Mouse (Mus musculus): Measurements from ENCODE around the gene Hsf2.

GRCm38 (mm10) chr10:57514616-57515015, 28.4 kb downstream of the Hsf2 start:
- TF ChIP-seq CTCF (IDR thresholded peaks at IDR 0.05; ENCODE audit: borderline replicate concordance, insufficient read depth, low read depth, low read length): no peak
- no peak for TF ChIP-seq POLR2A (IDR thresholded peaks at IDR 0.05; ENCODE audit: borderline replicate concordance, insufficient read depth, low read length)
